Mouse (Mus musculus) liver, postnatal 0 days (tissue): ENCODE results near the gene Ppp1r12b. TPM values are rescaled to one million over a fixed set of nuclear protein-coding genes. Genes with fewer than 3 reads are reported as not detected.

Experiments
- ATAC-seq: fragments of 200-750 bp; cut with Nextera tagmentation; 2 replicates; pipeline ENCODE4 v1.8.0; 2017; ENCODE audit warnings: mild to moderate bottlenecking, moderate library complexity
- DNase-seq: peaks from one replicate; pipeline ENCODE4 v3.0.0-alpha.2; 2016
- H3K27ac ChIP-seq: fragments of 300-500 bp; sonication (generic); 2 replicates; pipeline ENCODE4 v1.5.1; 2014; ENCODE audit warnings: antibody characterized with exemption, moderate library complexity, mild to moderate bottlenecking, low read depth
- H3K27me3 ChIP-seq: fragments of 300-500 bp; sonication (generic); 2 replicates; pipeline ENCODE4 v1.6.1; 2014; ENCODE audit warnings: low read length, control low read depth, mixed read lengths; ENCODE audit not compliant: insufficient read depth
- H3K36me3 ChIP-seq: fragments of 300-500 bp; sonication (generic); replicated peaks from 2 replicates; pipeline ENCODE4 v1.6.1; 2014; ENCODE audit warnings: mild to moderate bottlenecking, control low read depth, low read length, moderate library complexity, mixed read lengths; ENCODE audit not compliant: insufficient read depth
- H3K4me1 ChIP-seq: fragments of 300-500 bp; sonication (generic); 2 replicates; pipeline ENCODE4 v1.6.1; 2014; ENCODE audit warnings: antibody characterized with exemption, mild to moderate bottlenecking, control low read depth; ENCODE audit not compliant: insufficient read depth
- H3K4me2 ChIP-seq: fragments of 300-500 bp; sonication (generic); 2 replicates; pipeline ENCODE4 v1.6.1; 2014; ENCODE audit warnings: low read depth, mild to moderate bottlenecking, low read length, moderate library complexity, mixed read lengths
- H3K4me3 ChIP-seq: fragments of 300-500 bp; sonication (generic); 2 replicates; pipeline ENCODE4 v1.5.1; 2014; ENCODE audit warnings: low read depth, low read length
- H3K9ac ChIP-seq: fragments of 300-500 bp; sonication (generic); replicated peaks from 2 replicates; pipeline ENCODE4 v1.6.1; 2014; ENCODE audit warnings: mild to moderate bottlenecking, moderate library complexity
- H3K9me3 ChIP-seq: fragments of 300-500 bp; sonication (generic); 2 replicates; pipeline ENCODE4 v1.6.1; 2016; ENCODE audit warnings: mild to moderate bottlenecking, control low read depth, low read length, mixed read lengths
- CTCF ChIP-seq: sonication (generic); IDR thresholded peaks from 2 replicates; pipeline ENCODE4 v1.5.1; 2016; ENCODE audit warnings: antibody characterized with exemption, low read depth
- EP300 ChIP-seq: IDR thresholded peaks from 2 replicates; pipeline ENCODE4 v1.6.1; 2016; ENCODE audit warnings: antibody characterized with exemption, low read depth, mild to moderate bottlenecking
- WGBS: fragments of 180-500 bp; shearing (Covaris S2); extraction: QIAGEN DNeasy Blood & Tissue Kit; methylation state at CpG from one replicate; pipeline ENCODE4 v1.1.7; 2014; ENCODE audit not compliant: insufficient replicate concordance; 5-methylcytosine and 5-hydroxymethylcytosine counted together
- polyA plus RNA-seq: library from polyadenylated mRNA; unstranded; fragments of >200 nt; fragmentation: Nextera tagmentation; extraction: Ambion mirVana; gene quantifications from 2 replicates; pipeline ENCODE4 v1.2.1, GENCODE M21; 2015

The Ppp1r12b gene
- polyA plus RNA-seq, 1 experiment from 2014 or later: 0.93 TPM

DNA sequence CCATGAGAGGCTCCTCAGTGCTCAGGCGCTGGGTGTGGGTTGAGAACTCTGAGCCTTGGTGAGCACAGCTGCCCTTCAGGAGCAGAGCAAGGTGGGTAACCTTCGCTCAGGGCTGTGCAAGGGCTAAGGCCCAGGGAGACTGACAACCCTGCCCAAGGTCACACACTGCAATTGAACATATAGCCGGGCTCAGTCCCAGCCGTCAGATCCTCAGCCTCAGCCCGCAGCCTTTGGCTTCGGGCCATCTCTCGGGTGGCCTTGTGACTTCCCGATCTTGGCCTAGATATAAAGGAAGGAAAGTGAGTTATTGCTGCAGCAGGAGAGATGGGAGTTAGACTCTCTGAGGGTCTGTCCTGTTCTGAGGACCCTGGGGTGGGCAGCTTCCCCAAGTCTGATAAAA is 228.5 kb downstream of the Ppp1r12b start:
- no peaks in the 10 kb centered on the region for H3K27me3 ChIP-seq
- no peak overlapping the region for H3K27ac ChIP-seq
- no peak overlapping the region for H3K9ac ChIP-seq
- DNase-seq: no peak
- no peak for ATAC-seq
- no peak overlapping the region for H3K4me3 ChIP-seq
- WGBS: 57% methylated on average over 8 of the region's 8 CpGs
- no peaks in the 10 kb centered on the region for H3K4me1 ChIP-seq
- no peaks in the 10 kb centered on the region for H3K9me3 ChIP-seq
- no peak overlapping the region for H3K4me2 ChIP-seq
- H3K36me3 ChIP-seq: no peaks in the 10 kb centered on the region
- TF ChIP-seq EP300: no peak
- no peak for TF ChIP-seq CTCF

DNA sequence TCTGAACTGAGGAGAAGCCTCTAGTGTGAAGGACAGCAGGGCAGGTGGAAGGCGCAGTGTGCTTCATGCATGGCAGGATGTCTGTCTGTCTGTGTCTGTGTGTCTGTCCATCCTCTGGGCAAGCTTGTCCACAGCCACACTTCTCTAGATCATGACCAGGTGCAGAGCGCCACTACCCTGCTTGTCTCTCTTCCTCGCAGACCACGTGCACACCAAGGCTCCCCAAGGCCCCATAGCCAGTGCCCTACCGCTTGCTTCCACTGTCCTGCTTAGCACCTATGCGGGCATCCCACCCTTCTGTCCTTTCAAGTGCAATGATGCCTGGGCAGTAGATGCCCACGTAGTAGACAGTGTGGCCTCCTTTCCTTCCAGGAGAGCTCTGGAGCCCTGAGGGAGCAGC is 229.3 kb downstream of the Ppp1r12b start:
- H3K27me3 ChIP-seq: no peaks in the 10 kb centered on the region
- H3K9ac ChIP-seq: no peak overlapping the region
- no peak overlapping the region for H3K27ac ChIP-seq
- no peak overlapping the region for H3K4me3 ChIP-seq
- no peak for DNase-seq
- H3K36me3 ChIP-seq: no peaks in the 10 kb centered on the region
- no peaks in the 10 kb centered on the region for H3K4me1 ChIP-seq
- ATAC-seq: no peak
- TF ChIP-seq CTCF (no peak), EP300 (no peak)
- 80% methylated on average over 7 of the region's 7 CpGs for WGBS
- no peaks in the 10 kb centered on the region for H3K9me3 ChIP-seq
- no peak overlapping the region for H3K4me2 ChIP-seq

DNA sequence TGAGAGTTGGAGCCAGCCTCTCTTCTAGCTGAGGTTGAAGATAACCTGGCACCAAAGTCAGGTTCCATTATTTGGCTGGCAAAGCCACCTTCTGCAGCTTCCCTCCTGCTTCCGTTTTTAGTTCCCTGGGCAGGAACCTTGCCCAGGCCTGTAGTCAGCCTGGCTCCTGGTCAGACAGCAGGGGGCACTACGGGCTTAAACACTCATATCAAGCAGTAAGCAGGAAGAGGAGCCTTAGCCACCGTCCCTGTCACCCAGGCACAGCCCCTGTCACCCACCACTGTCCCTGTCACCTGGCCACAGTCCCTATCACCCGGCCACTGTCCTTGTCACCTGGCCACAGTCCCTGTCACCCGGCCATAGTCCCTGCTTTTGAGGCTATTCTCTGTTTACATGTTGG is 230.5 kb downstream of the Ppp1r12b start:
- 34% methylated on average over 5 of the region's 5 CpGs for WGBS
- peak; percentile 64 for DNase-seq
- Histone ChIP-seq H3K9ac (no peak overlapping the region), H3K4me2 (no peak overlapping the region), H3K4me3 (no peak overlapping the region), H3K9me3 (no peaks in the 10 kb centered on the region), H3K4me1 (no peaks in the 10 kb centered on the region), H3K36me3 (no peaks in the 10 kb centered on the region), H3K27me3 (no peaks in the 10 kb centered on the region), H3K27ac (no peak overlapping the region)
- TF ChIP-seq CTCF: peak; percentile 73
- TF ChIP-seq EP300: no peak
- ATAC-seq: no peak

DNA sequence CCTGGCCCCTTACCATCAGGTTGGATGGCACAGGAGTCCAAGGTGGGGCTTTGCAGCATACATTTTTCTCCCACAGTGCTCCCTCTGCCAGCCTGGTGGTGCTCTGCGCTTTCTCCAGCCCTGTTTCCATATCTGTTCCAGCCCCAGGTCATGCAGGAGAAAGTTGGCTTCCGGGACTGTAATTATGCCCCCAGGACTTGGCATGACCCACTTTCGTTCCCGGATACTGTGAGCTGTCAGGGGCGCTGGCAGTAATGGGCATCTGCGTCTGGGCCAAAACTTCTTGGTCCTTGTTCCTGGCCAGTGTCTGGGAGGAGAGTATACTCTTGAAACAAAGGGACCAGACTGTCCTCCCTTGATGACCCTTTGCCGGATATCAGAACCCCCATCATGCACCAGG is 232.9 kb downstream of the Ppp1r12b start:
- Histone ChIP-seq H3K9me3 (no peaks in the 10 kb centered on the region), H3K27me3 (no peaks in the 10 kb centered on the region), H3K4me2 (no peak overlapping the region), H3K4me1 (no peaks in the 10 kb centered on the region), H3K9ac (no peak overlapping the region), H3K4me3 (no peak overlapping the region), H3K27ac (no peak overlapping the region), H3K36me3 (no peaks in the 10 kb centered on the region)
- TF ChIP-seq EP300 (no peak), CTCF (no peak)
- ATAC-seq (no peak), DNase-seq (no peak)
- WGBS: 86% methylated on average over 7 of the region's 7 CpGs

DNA sequence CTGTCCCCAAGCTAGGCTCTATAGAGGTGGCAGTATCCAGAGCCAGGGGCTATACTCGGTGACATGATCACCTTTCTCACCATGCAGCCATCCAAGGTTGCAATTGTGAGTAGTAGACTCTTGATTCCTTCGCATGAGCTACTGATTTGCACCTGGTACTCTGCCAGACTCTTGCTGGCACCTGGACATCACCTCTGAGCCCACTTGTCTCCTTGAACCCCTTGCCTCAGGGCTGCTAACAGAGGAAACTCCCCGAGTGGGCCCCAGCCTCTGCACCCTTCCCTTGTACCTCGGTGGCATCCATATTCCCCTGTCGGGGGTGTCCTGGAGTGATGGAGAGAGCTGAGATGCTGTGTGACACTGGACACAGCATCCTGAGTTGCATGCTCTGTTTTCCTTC is 234.3 kb downstream of the Ppp1r12b start:
- H3K36me3 ChIP-seq: no peaks in the 10 kb centered on the region
- H3K4me2 ChIP-seq: no peak overlapping the region
- DNase-seq: no peak
- no peak for TF ChIP-seq CTCF
- TF ChIP-seq EP300: no peak
- H3K9ac ChIP-seq: no peak overlapping the region
- H3K27ac ChIP-seq: no peak overlapping the region
- 68% methylated on average over 5 of the region's 5 CpGs for WGBS
- H3K4me1 ChIP-seq: no peaks in the 10 kb centered on the region
- no peaks in the 10 kb centered on the region for H3K9me3 ChIP-seq
- H3K27me3 ChIP-seq: no peaks in the 10 kb centered on the region
- no peak for ATAC-seq
- no peak overlapping the region for H3K4me3 ChIP-seq

DNA sequence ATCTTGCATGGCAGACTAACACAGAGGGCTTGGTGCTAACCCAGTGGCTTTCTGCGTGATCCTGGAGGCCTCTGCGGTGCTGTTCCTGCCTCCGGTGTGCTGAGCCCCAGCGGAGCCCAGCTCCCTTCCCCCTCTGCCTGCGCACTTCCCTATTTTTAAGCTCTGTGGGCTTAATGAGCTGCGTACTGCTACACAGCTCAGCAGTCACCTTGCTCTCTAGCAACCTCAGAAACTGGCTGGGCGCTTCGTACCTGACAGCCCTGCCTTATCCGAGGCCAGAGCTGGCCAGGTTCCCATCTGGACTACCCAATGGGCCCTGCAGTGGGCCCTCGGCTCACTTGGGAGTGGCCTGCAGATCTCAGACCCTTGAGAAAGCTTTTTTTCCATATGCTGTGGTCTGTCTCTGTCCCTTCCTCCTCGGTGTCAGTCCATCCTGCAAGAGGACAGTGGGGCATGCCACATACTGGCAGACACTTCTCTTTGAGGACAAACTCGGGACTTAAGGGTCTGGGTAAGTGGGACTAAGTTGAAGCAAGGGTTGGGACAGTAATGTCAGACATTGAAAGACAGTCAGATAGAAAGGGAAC is 235.9 kb downstream of the Ppp1r12b start:
- no peak overlapping the region for H3K9ac ChIP-seq
- no peak overlapping the region; the same call in 1 of the 2 replicates for H3K4me2 ChIP-seq
- H3K4me1 ChIP-seq: no peaks in the 10 kb centered on the region
- no peaks in the 10 kb centered on the region for H3K9me3 ChIP-seq
- 38% methylated on average over 12 of the region's 12 CpGs for WGBS
- DNase-seq: peak; percentile 40
- H3K27ac ChIP-seq: no peak overlapping the region
- H3K36me3 ChIP-seq: no peaks in the 10 kb centered on the region
- TF ChIP-seq CTCF (no peak), EP300 (no peak)
- H3K4me3 ChIP-seq: no peak overlapping the region
- no peaks in the 10 kb centered on the region for H3K27me3 ChIP-seq
- ATAC-seq: no peak

DNA sequence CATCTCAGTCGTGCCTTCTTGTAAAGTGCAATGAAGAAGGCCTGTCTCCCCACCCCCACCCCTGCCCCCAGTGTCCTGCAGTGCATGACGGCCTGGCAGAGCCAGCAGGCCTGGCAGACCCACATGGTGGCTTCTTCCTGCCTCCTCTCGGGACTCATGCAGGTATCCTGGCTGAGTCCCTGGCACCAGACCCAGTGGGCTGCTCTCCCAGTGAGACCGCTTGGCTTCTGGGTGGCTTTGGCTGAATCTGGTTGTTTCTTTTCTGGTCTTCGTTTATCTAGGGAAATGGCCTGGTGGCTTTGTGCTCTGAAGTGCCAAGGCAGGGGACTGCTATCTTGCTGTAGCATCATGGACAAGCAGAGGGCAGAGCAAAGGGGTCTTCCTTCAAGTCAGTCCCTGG is 240.7 kb downstream of the Ppp1r12b start:
- WGBS: 66% methylated on average over 5 of the region's 5 CpGs
- ATAC-seq: no peak

More for the DNA sequence above, 240.7 kb downstream of the Ppp1r12b start:
- no peak overlapping the region for H3K27ac ChIP-seq
- 0 out of 2 replicates have a peak, but pooled peaks cover 2% of the 10 kb centered on the region for H3K4me1 ChIP-seq
- peaks cover 15% of the 10 kb centered on the region for H3K27me3 ChIP-seq
- H3K9ac ChIP-seq: no peak overlapping the region
- H3K36me3 ChIP-seq: no peaks in the 10 kb centered on the region
- H3K9me3 ChIP-seq: no peaks in the 10 kb centered on the region
- no peak for DNase-seq
- TF ChIP-seq EP300 (no peak), CTCF (no peak)
- H3K4me3 ChIP-seq: no peak overlapping the region
- H3K4me2 ChIP-seq: no peak overlapping the region
